In genomic region chr4:127989347-127989995, GRCm38 (mm10) we compare ENCODE assay signal across 10 mouse cellular contexts. TPM values are rescaled to one million over a fixed set of nuclear protein-coding genes. Genes with fewer than 3 reads are reported as not detected.
DNase-seq lines count a peak whose midpoint lies in the region; ATAC-seq and TF ChIP-seq lines count a peak whose summit lies in the region.
"Had no signal": no experiment of that assay in that cellular context is flagged by ENCODE, and none has a peak within 500 bp of the region (broad histone marks: within the 10 kb centered on the region; RNA-seq: fewer than 3 reads in every experiment).

No protein-coding gene starts in this region.

- ATAC-seq in stomach, postnatal 0 days (ENCODE audit: low FRiP score, low TSS enrichment): no peak
- ATAC-seq: Patski had no signal

- no peaks in the 10 kb centered on the region for H3K9me3 ChIP-seq in midbrain, embryonic 10.5 days (replicated peaks)
- H3K9me3 ChIP-seq in stomach, postnatal 0 days (ENCODE audit: control insufficient read depth, low read length): no peaks in the 10 kb centered on the region
- H3K9me3 ChIP-seq: liver, embryonic 15.5 days had no signal

- no peak overlapping the region for H3K27ac ChIP-seq in midbrain, embryonic 10.5 days (replicated peaks)
- no peak overlapping the region for H3K27ac ChIP-seq in stomach, postnatal 0 days (replicated peaks)
- H3K27ac ChIP-seq: liver, embryonic 15.5 days had no signal

- 9% methylated on average over 18 of the region's 18 CpGs for WGBS in midbrain, embryonic 10.5 days
- WGBS in stomach, postnatal 0 days: 13% methylated on average over 18 of the region's 18 CpGs

- TF ChIP-seq EP300 in stomach, postnatal 0 days (optimal IDR thresholded peaks at IDR 0.05): no peak

- TF ChIP-seq CTCF in stomach, postnatal 0 days (IDR thresholded peaks at IDR 0.05; ENCODE audit: low read depth): peak; percentile 15; the same call in 1 of the 2 replicates

- H3K4me2 ChIP-seq in stomach, postnatal 0 days (replicated peaks; ENCODE audit: low read depth): no peak overlapping the region
- H3K4me2 ChIP-seq: liver, embryonic 15.5 days had no signal

- no peak overlapping the region for H3K9ac ChIP-seq in stomach, postnatal 0 days (ENCODE audit: low read length)
- H3K9ac ChIP-seq: liver, embryonic 15.5 days had no signal

- H3K36me3 ChIP-seq in midbrain, embryonic 10.5 days: no peaks in the 10 kb centered on the region
- H3K36me3 ChIP-seq in stomach, postnatal 0 days (ENCODE audit: control insufficient read depth, insufficient read depth, low read length): no peaks in the 10 kb centered on the region
- H3K36me3 ChIP-seq: liver, embryonic 15.5 days had no signal

- H3K27me3 ChIP-seq in midbrain, embryonic 10.5 days (ENCODE audit: low read depth, poor library complexity, severe bottlenecking): peaks cover 66% of the 10 kb centered on the region
- H3K27me3 ChIP-seq in stomach, postnatal 0 days (ENCODE audit: control insufficient read depth, insufficient read depth, low read length): peaks cover 7% of the 10 kb centered on the region; the same call in 1 of the 2 replicates
- H3K27me3 ChIP-seq: Patski had no signal

- H3K4me1 ChIP-seq in midbrain, embryonic 10.5 days: peaks cover 41% of the 10 kb centered on the region
- no peaks in the 10 kb centered on the region for H3K4me1 ChIP-seq in stomach, postnatal 0 days (replicated peaks; ENCODE audit: control insufficient read depth, insufficient read depth)
- H3K4me1 ChIP-seq: liver, embryonic 15.5 days had no signal

- peak; percentile 38 for DNase-seq in R1 (ENCODE audit: low read depth, low spot score)
- DNase-seq in cerebellum, postnatal 14 days: peak; percentile 89 to 92
- DNase-seq in frontal cortex, postnatal 36 days (ENCODE audit: low spot score in 2 of 2): peak; percentile 68 to 77
- peak; percentile 54 for DNase-seq in midbrain, embryonic 10.5 days (ENCODE audit: low spot score)
- no peak for DNase-seq in stomach, postnatal 0 days (ENCODE audit: low spot score)
- DNase-seq in kidney, adult 9 months: no peak
- DNase-seq in ovary, postnatal 14 days (ENCODE audit: low spot score): no peak
- no peak for DNase-seq in thymus, postnatal 10 days (ENCODE audit: low spot score in 2 of 2)

- peak overlapping the region; percentile 75 for H3K4me3 ChIP-seq in midbrain, embryonic 10.5 days
- H3K4me3 ChIP-seq in stomach, postnatal 0 days (ENCODE audit: low read depth, low read length): no peak overlapping the region
- H3K4me3 ChIP-seq: liver, embryonic 15.5 days had no signal

RNA-seq across cellular contexts. Expression of gene Csmd2, which starts 1.8 kb away (rescaled TPM):
- polyA plus RNA-seq in midbrain, embryonic 10.5 days (2016; fragmentation: Nextera tagmentation; extraction: Ambion mirVana): 1.00 and 1.5 TPM in 2 replicates
- 0.16 TPM in 2 replicates for polyA plus RNA-seq in stomach, postnatal 0 days (2015; fragmentation: Nextera tagmentation; extraction: Ambion mirVana)

RNA-seq across cellular contexts. Expression of gene CK137956, which starts 18.7 kb away (rescaled TPM):
- polyA plus RNA-seq in midbrain, embryonic 10.5 days (2016; fragmentation: Nextera tagmentation; extraction: Ambion mirVana): 0.83 and 0.86 TPM in 2 replicates
- polyA plus RNA-seq in stomach, postnatal 0 days (2015; fragmentation: Nextera tagmentation; extraction: Ambion mirVana): not detected in 2 replicates
- polyA plus RNA-seq: liver, embryonic 15.5 days; Patski had no signal

Comparison
In these comparisons a context has a peak if more than half of its experiments do, and no peak if none do; other contexts are left out.
1. DNase-seq: peak in R1 (single experiment), cerebellum, postnatal 14 days (2 of 2), frontal cortex, postnatal 36 days (2 of 2) and midbrain, embryonic 10.5 days (single experiment); none in stomach, postnatal 0 days (single experiment), kidney, adult 9 months (single experiment), ovary, postnatal 14 days (single experiment) and thymus, postnatal 10 days (0 of 2).